ENCODE assay signal across 9 mouse cellular contexts in genomic region chr2:127204932-127205331, GRCm38 (mm10). TPM values are rescaled to one million over a fixed set of nuclear protein-coding genes. Genes with fewer than 3 reads are reported as not detected.
DNase-seq lines count a peak whose midpoint lies in the region; ATAC-seq lines count a peak whose summit lies in the region.
"Had no signal": no experiment of that assay in that cellular context is flagged by ENCODE, and none has a peak within 500 bp of the region (broad histone marks: within the 10 kb centered on the region; RNA-seq: fewer than 3 reads in every experiment).

No protein-coding gene starts in this region.

- ATAC-seq in frontal cortex, adult (ENCODE audit: low TSS enrichment): 0 out of 2 replicates have a peak, but pooled peaks have one; percentile 49

- H3K36me3 ChIP-seq in heart, embryonic 10.5 days: peaks cover 21% of the 10 kb centered on the region

- H3K9me3 ChIP-seq in heart, embryonic 10.5 days: no peaks in the 10 kb centered on the region
- H3K9me3 ChIP-seq: embryonic facial prominence, embryonic 13.5 days had no signal

- peak; percentile 54 to 81 for DNase-seq in heart, adult 18-20 months
- DNase-seq in heart, embryonic 10.5 days (ENCODE audit: low spot score): no peak
- DNase-seq in CD8-positive naive resting alpha-beta T cell, adult 2 months (ENCODE audit: low read depth in 2 of 2, low spot score in 2 of 2): peak; percentile 48 to 65
- DNase-seq in brain, adult 2 months (ENCODE audit: low read depth, low spot score): peak; percentile 80
- peak; percentile 44 to 75 for DNase-seq in layer of hippocampus, postnatal 25 days (ENCODE audit: extremely low spot score in 1 of 2, low spot score in 1 of 2)
- peak; percentile 83 for DNase-seq in naive thymus-derived CD4-positive, alpha-beta T cell, adult 2 months (ENCODE audit: low read depth)
- peak; percentile 11 to 64 for DNase-seq in thymus, postnatal 10 days (ENCODE audit: low spot score in 2 of 2)

- peaks cover 8% of the 10 kb centered on the region for H3K4me1 ChIP-seq in heart, embryonic 10.5 days

- H3K27ac ChIP-seq in heart, embryonic 10.5 days: no peak overlapping the region
- H3K27ac ChIP-seq: embryonic facial prominence, embryonic 13.5 days had no signal

- no peak overlapping the region for H3K4me3 ChIP-seq in heart, embryonic 10.5 days
- H3K4me3 ChIP-seq: embryonic facial prominence, embryonic 13.5 days had no signal

- no peaks in the 10 kb centered on the region for H3K27me3 ChIP-seq in heart, embryonic 10.5 days (ENCODE audit: insufficient read depth, poor library complexity, severe bottlenecking)
- H3K27me3 ChIP-seq: embryonic facial prominence, embryonic 13.5 days had no signal

- 30% methylated on average over 3 of the region's 3 CpGs for WGBS in heart, embryonic 10.5 days

RNA-seq across cellular contexts. Expression of gene 1810024B03Rik, which starts 3.1 kb away (rescaled TPM):
- total RNA-seq in heart, adult 18-20 months (2021): under 1 TPM; 0.23 to 0.32 TPM
- 2.0 TPM in 2 replicates for polyA plus RNA-seq in heart, embryonic 10.5 days (2016; fragmentation: Nextera tagmentation; extraction: Ambion mirVana)
- total RNA-seq in layer of hippocampus, postnatal 25 days (2021): 1 to 10 TPM in 1 of 2 experiments, under 1 TPM in 1; 0.49 to 1.2 TPM

RNA-seq across cellular contexts. Expression of gene Snrnp200, which starts 3.3 kb away (rescaled TPM):
- total RNA-seq in heart, adult 18-20 months (2021): 10 to 100 TPM; 65.2 to 66.4 TPM
- 61.8 and 64.4 TPM in 2 replicates for polyA plus RNA-seq in heart, embryonic 10.5 days (2016; fragmentation: Nextera tagmentation; extraction: Ambion mirVana)
- total RNA-seq in layer of hippocampus, postnatal 25 days (2021): 10 to 100 TPM; 84.2 to 88.6 TPM

RNA-seq across cellular contexts. Expression of gene Ciao1, which starts 42.7 kb away (rescaled TPM):
- total RNA-seq in heart, adult 18-20 months (2021): 10 to 100 TPM; 56.2 to 68.7 TPM
- polyA plus RNA-seq in heart, embryonic 10.5 days (2016; fragmentation: Nextera tagmentation; extraction: Ambion mirVana): 58.3 and 61.1 TPM in 2 replicates
- 10 to 100 TPM; 76.0 to 87.5 TPM for total RNA-seq in layer of hippocampus, postnatal 25 days (2021)

RNA-seq across cellular contexts. Expression of gene Tmem127, which starts 42.8 kb away (rescaled TPM):
- 10 to 100 TPM; 26.4 to 28.8 TPM for total RNA-seq in heart, adult 18-20 months (2021)
- 22.1 and 23.1 TPM in 2 replicates for polyA plus RNA-seq in heart, embryonic 10.5 days (2016; fragmentation: Nextera tagmentation; extraction: Ambion mirVana)
- 10 to 100 TPM; 83.4 to 83.5 TPM for total RNA-seq in layer of hippocampus, postnatal 25 days (2021)
